9 mouse cellular contexts compared by ENCODE assay signal in the genomic region with DNA sequence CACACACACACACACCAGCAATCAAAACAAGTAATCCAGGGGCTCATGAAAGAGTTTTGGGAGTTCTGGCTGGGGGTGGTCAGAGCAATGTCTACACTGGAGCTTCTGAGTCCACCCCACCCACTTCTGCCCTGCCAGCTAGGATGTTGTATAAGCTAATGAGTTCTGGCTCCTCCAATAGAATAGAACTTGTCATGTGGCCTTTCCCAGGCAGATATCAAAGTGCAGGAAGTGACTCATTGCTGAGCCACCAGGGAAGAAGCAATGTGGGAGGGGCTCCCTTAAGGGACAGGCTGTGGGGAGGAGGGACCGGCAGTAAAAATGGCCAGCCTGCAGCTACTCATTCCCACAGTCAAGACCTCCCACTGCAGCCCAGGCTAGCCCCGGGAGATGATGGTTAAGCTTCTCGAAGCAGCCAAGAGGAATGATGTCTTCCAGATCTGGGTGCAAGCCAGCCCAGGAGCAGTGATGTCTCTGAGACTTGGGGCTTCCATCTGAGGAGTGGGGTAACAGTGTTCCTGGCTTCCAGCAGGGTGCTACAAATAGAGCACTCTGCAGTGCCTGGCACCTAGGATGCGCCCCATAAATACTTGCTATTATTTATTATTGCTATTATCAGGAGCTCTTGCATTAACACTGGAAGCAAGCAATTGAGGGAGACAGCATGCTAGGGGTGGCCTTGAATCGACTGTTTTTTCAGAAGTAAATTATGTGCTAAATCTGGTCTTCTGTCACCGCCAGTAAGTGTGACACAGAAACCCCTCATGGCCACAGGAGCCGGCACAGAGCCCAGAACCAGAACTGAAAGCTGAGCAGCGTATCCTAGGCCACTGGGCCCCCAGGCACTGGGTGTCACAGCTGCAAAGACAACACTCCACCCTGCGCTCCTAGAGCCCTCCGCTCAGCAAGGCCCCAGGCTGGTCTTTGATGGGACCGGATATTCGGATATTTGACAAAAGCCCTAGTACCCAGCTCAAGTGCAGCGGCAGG.
DNase-seq lines count a peak whose midpoint lies in the region; ATAC-seq lines count a peak whose summit lies in the region.
"Had no signal": no experiment of that assay in that cellular context is flagged by ENCODE, and none has a peak within 500 bp of the region (broad histone marks: within the 10 kb centered on the region; RNA-seq: fewer than 3 reads in every experiment).

No protein-coding gene starts in this region.

- H3K27me3 ChIP-seq in midbrain, embryonic 12.5 days = peaks cover 68% of the 10 kb centered on the region
- no peaks in the 10 kb centered on the region for H3K27me3 ChIP-seq in midbrain, embryonic 14.5 days (ENCODE audit: control insufficient read depth, insufficient read depth, low read length)
- H3K27me3 ChIP-seq in kidney, embryonic 16.5 days (ENCODE audit: insufficient read depth, low read length) = no peaks in the 10 kb centered on the region
- no peaks in the 10 kb centered on the region for H3K27me3 ChIP-seq in lung, embryonic 15.5 days

- no peak overlapping the region for H3K9ac ChIP-seq in midbrain, embryonic 12.5 days (replicated peaks)
- H3K9ac ChIP-seq in midbrain, embryonic 14.5 days (replicated peaks; ENCODE audit: low read length) = no peak overlapping the region
- H3K9ac ChIP-seq in kidney, embryonic 16.5 days (replicated peaks; ENCODE audit: low read length) = no peak overlapping the region
- H3K9ac ChIP-seq in lung, embryonic 15.5 days = no peak overlapping the region
- H3K9ac ChIP-seq: limb, embryonic 13.5 days had no signal

- H3K4me3 ChIP-seq in midbrain, embryonic 12.5 days = no peak overlapping the region
- no peak overlapping the region for H3K4me3 ChIP-seq in midbrain, embryonic 14.5 days (replicated peaks; ENCODE audit: low read depth, low read length)
- H3K4me3 ChIP-seq in kidney, embryonic 16.5 days (ENCODE audit: low read length) = no peak overlapping the region
- H3K4me3 ChIP-seq in lung, embryonic 15.5 days = no peak overlapping the region
- H3K4me3 ChIP-seq: limb, embryonic 13.5 days had no signal

- ATAC-seq in midbrain, embryonic 12.5 days (ENCODE audit: low FRiP score, low read depth) = no peak
- no peak for ATAC-seq in midbrain, embryonic 14.5 days (ENCODE audit: low FRiP score, low TSS enrichment)
- ATAC-seq in kidney, embryonic 16.5 days (ENCODE audit: low FRiP score, low TSS enrichment) = peak; percentile 86
- ATAC-seq in lung, embryonic 15.5 days (ENCODE audit: borderline replicate concordance, extremely low read depth, low FRiP score, low TSS enrichment) = peak; percentile 82

- WGBS in midbrain, embryonic 12.5 days = 69% methylated on average over 13 of the region's 13 CpGs
- 64% methylated on average over 13 of the region's 13 CpGs for WGBS in midbrain, embryonic 14.5 days
- WGBS in kidney, embryonic 16.5 days = 34% methylated on average over 13 of the region's 13 CpGs
- 23% methylated on average over 13 of the region's 13 CpGs for WGBS in lung, embryonic 15.5 days

- peaks cover 56% of the 10 kb centered on the region for H3K4me1 ChIP-seq in midbrain, embryonic 12.5 days
- peaks cover 36% of the 10 kb centered on the region for H3K4me1 ChIP-seq in midbrain, embryonic 14.5 days (ENCODE audit: control insufficient read depth, insufficient read depth, low read length)
- H3K4me1 ChIP-seq in kidney, embryonic 16.5 days (ENCODE audit: insufficient read depth, low read length) = peaks cover 44% of the 10 kb centered on the region
- peaks cover 54% of the 10 kb centered on the region for H3K4me1 ChIP-seq in lung, embryonic 15.5 days

- H3K4me2 ChIP-seq in midbrain, embryonic 12.5 days (replicated peaks) = no peak overlapping the region
- H3K4me2 ChIP-seq in midbrain, embryonic 14.5 days (ENCODE audit: low read length) = no peak overlapping the region
- H3K4me2 ChIP-seq in kidney, embryonic 16.5 days (replicated peaks; ENCODE audit: low read depth, low read length) = 0 out of 2 replicates have a peak overlapping the region, but pooled peaks have one; percentile 19
- peak overlapping the region; percentile 19; the same call in 1 of the 2 replicates for H3K4me2 ChIP-seq in lung, embryonic 15.5 days
- H3K4me2 ChIP-seq: limb, embryonic 13.5 days had no signal

- 0 out of 2 replicates have a peak overlapping the region, but pooled peaks have one; percentile 10 for H3K27ac ChIP-seq in midbrain, embryonic 12.5 days (replicated peaks)
- H3K27ac ChIP-seq in midbrain, embryonic 14.5 days (replicated peaks; ENCODE audit: low read depth, low read length) = no peak overlapping the region
- H3K27ac ChIP-seq in kidney, embryonic 16.5 days (ENCODE audit: low read length) = peak overlapping the region; percentile 90
- peak overlapping the region; percentile 90 for H3K27ac ChIP-seq in lung, embryonic 15.5 days
- H3K27ac ChIP-seq: limb, embryonic 13.5 days had no signal

- H3K36me3 ChIP-seq in midbrain, embryonic 12.5 days = no peaks in the 10 kb centered on the region
- no peaks in the 10 kb centered on the region for H3K36me3 ChIP-seq in midbrain, embryonic 14.5 days (ENCODE audit: control insufficient read depth, insufficient read depth, low read length)
- no peaks in the 10 kb centered on the region for H3K36me3 ChIP-seq in kidney, embryonic 16.5 days (ENCODE audit: insufficient read depth, low read length)
- no peaks in the 10 kb centered on the region for H3K36me3 ChIP-seq in lung, embryonic 15.5 days
- H3K36me3 ChIP-seq: limb, embryonic 13.5 days had no signal

- H3K9me3 ChIP-seq in midbrain, embryonic 12.5 days = no peaks in the 10 kb centered on the region
- no peaks in the 10 kb centered on the region for H3K9me3 ChIP-seq in midbrain, embryonic 14.5 days (ENCODE audit: control insufficient read depth, low read length)
- no peaks in the 10 kb centered on the region for H3K9me3 ChIP-seq in kidney, embryonic 16.5 days (ENCODE audit: low read length)
- no peaks in the 10 kb centered on the region for H3K9me3 ChIP-seq in lung, embryonic 15.5 days
- H3K9me3 ChIP-seq: limb, embryonic 13.5 days had no signal

- no peak for DNase-seq in midbrain, embryonic 14.5 days
- peak; percentile 88 for DNase-seq in adrenal gland, postnatal 14 days
- peak; percentile 81 to 87 for DNase-seq in heart, adult 9 months (ENCODE audit: low spot score in 2 of 2)
- peak; percentile 32 to 45 for DNase-seq in urinary bladder, postnatal 36 days (ENCODE audit: low spot score in 2 of 2)
- no peak for DNase-seq in thymus, postnatal 4 days

Comparison
In these comparisons a context has a peak if more than half of its experiments do, and no peak if none do; other contexts are left out.
1. ATAC-seq: peak in kidney, embryonic 16.5 days (single experiment) and lung, embryonic 15.5 days (single experiment); none in midbrain, embryonic 12.5 days (single experiment) and midbrain, embryonic 14.5 days (single experiment).
2. H3K4me2 ChIP-seq: peak in kidney, embryonic 16.5 days (single experiment) and lung, embryonic 15.5 days (single experiment); none in midbrain, embryonic 12.5 days (single experiment) and midbrain, embryonic 14.5 days (single experiment).
3. DNase-seq: peak in adrenal gland, postnatal 14 days (single experiment), heart, adult 9 months (2 of 2) and urinary bladder, postnatal 36 days (2 of 2); none in midbrain, embryonic 14.5 days (single experiment) and thymus, postnatal 4 days (single experiment).